Mouse (Mus musculus) ES-CJ7 (cell line): ENCODE data around the gene Naa20.

ENCODE experiments used
- DNase-seq: peaks from one replicate; pipeline ENCODE4 v3.0.0; 2011; ENCODE audit warnings: low read depth, low spot score

The Naa20 gene

GRCm38 (mm10) chr2:145950239-145950638 is 48.3 kb downstream of the Naa20 start:
- DNase-seq: no peak

- DNase-seq: no peak
These were observed 50.8 kb downstream of the Naa20 start for GRCm38 (mm10) chr2:145952726-145953125.

- DNase-seq: no peak
These were observed 53.9 kb downstream of the Naa20 start for GRCm38 (mm10) chr2:145955844-145956243.

- DNase-seq: no peak
These were observed 54.4 kb downstream of the Naa20 start for GRCm38 (mm10) chr2:145956318-145956717.

GRCm38 (mm10) chr2:145957450-145957849 is 55.6 kb downstream of the Naa20 start:
- DNase-seq: peak; percentile 20

- DNase-seq: no peak
These were observed 56.2 kb downstream of the Naa20 start for GRCm38 (mm10) chr2:145958097-145958496.

GRCm38 (mm10) chr2:145958551-145958950 is 56.7 kb downstream of the Naa20 start:
- DNase-seq: no peak

- DNase-seq: no peak
These were observed 60.0 kb downstream of the Naa20 start for GRCm38 (mm10) chr2:145961861-145962260.
